Mouse (Mus musculus) embryo, embryonic 9.5 days (tissue): ENCODE results near the gene Pan2.

Experiments
- DNase-seq: peaks from one replicate; pipeline ENCODE4 v3.0.0-alpha.2; 2017; ENCODE audit errors: extremely low spot score

Pan2 gene

GRCm38 (mm10) chr10:128336195-128336594, 33.1 kb downstream of the Pan2 start:
- no peak for DNase-seq

GRCm38 (mm10) chr10:128336597-128336996, 33.5 kb downstream of the Pan2 start:
- DNase-seq, result no peak

GRCm38 (mm10) chr10:128337306-128338181, 34.4 kb downstream of the Pan2 start, which contains the start of gene Cs:
TSS of gene Cs (plus strand) at chr10:128337734.
- peak; percentile 98 for DNase-seq

GRCm38 (mm10) chr10:128338415-128338814, 35.3 kb downstream of the Pan2 start:
- no peak for DNase-seq

- DNase-seq, result no peak
Measured at GRCm38 (mm10) chr10:128338948-128339347, 35.8 kb downstream of the Pan2 start.

- no peak for DNase-seq
Measured at GRCm38 (mm10) chr10:128340257-128340656, 37.1 kb downstream of the Pan2 start.

- no peak for DNase-seq
Measured at GRCm38 (mm10) chr10:128343436-128343835, 40.3 kb downstream of the Pan2 start.

GRCm38 (mm10) chr10:128344568-128345275, 41.6 kb downstream of the Pan2 start:
- no peak for DNase-seq

GRCm38 (mm10) chr10:128347541-128347940, 44.4 kb downstream of the Pan2 start:
- DNase-seq, result no peak

- no peak for DNase-seq
Measured at GRCm38 (mm10) chr10:128358796-128359195, 55.7 kb downstream of the Pan2 start.

GRCm38 (mm10) chr10:128359226-128359625, 56.1 kb downstream of the Pan2 start:
- DNase-seq, result no peak

- no peak for DNase-seq
Measured at GRCm38 (mm10) chr10:128361836-128362235, 58.7 kb downstream of the Pan2 start.

GRCm38 (mm10) chr10:128362568-128362967, 59.4 kb downstream of the Pan2 start:
- peak; percentile 43 for DNase-seq

GRCm38 (mm10) chr10:128367899-128368401, 64.8 kb downstream of the Pan2 start:
- no peak for DNase-seq

GRCm38 (mm10) chr10:128368402-128369217, 65.5 kb downstream of the Pan2 start, which contains the start of gene Coq10a:
TSS of gene Coq10a (minus strand) at chr10:128368997.
- DNase-seq, result peak; percentile 90

- DNase-seq, result no peak
Measured at GRCm38 (mm10) chr10:128369218-128369543, 66.0 kb downstream of the Pan2 start.

GRCm38 (mm10) chr10:128369599-128369998, 66.5 kb downstream of the Pan2 start:
- no peak for DNase-seq

GRCm38 (mm10) chr10:128370021-128370420, 66.9 kb downstream of the Pan2 start:
- no peak for DNase-seq

GRCm38 (mm10) chr10:128370601-128371000, 67.5 kb downstream of the Pan2 start:
- DNase-seq, result no peak
